13 mouse cellular contexts compared by ENCODE assay signal in the genomic region with DNA sequence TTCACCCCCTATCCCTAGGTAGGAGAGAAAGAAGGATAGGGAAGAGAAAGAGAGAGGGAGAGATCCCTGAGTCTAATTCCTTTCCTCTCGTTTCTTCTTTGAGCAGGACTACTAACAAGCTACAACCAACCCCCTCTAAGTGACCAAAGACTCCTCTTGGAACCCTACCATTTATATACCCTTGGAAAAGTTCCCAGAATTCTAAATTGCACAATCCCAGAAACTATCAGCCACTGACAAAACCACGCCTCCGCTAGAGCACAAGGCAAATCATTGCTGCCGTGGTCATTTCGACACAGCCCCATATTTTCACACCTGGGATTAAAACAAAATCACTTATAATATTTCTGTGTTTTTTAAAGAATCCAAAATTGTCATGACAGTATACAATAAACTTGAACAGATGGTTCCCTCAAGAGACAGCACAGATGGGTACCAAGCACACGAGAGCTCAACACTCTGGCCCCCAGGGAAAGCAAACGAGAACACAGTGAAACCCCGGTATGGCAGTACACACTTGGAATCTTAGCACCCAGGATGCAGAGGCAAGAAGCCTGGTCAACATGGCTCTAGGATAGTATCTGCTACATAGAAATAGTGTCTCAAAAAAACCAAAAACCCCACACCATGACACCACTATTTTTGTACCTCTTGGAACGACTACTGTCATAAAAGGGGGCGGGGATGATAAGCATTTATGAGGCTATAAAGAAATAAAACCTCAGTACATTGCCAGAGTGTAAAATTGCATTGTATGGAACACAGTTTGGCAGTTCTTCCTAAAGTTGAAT.
DNase-seq lines count a peak whose midpoint lies in the region; ATAC-seq lines count a peak whose summit lies in the region.
"Had no signal": no experiment of that assay in that cellular context is flagged by ENCODE, and none has a peak within 500 bp of the region (broad histone marks: within the 10 kb centered on the region; RNA-seq: fewer than 3 reads in every experiment).

No protein-coding gene starts in this region.

- no peak for ATAC-seq in kidney, embryonic 14.5 days (ENCODE audit: low FRiP score, low TSS enrichment)
- ATAC-seq: Patski had no signal

- H3K27ac ChIP-seq in kidney, embryonic 14.5 days (ENCODE audit: low read depth, low read length): no peak overlapping the region
- H3K27ac ChIP-seq: hindbrain, embryonic 14.5 days; limb, embryonic 13.5 days had no signal

- H3K27me3 ChIP-seq in kidney, embryonic 14.5 days (ENCODE audit: control insufficient read depth, insufficient read depth, low read length): no peaks in the 10 kb centered on the region
- H3K27me3 ChIP-seq: limb, embryonic 13.5 days; Patski had no signal

- no peaks in the 10 kb centered on the region for H3K9me3 ChIP-seq in kidney, embryonic 14.5 days (ENCODE audit: control insufficient read depth, low read length)
- H3K9me3 ChIP-seq: limb, embryonic 13.5 days had no signal

- no peaks in the 10 kb centered on the region for H3K36me3 ChIP-seq in kidney, embryonic 14.5 days (ENCODE audit: control insufficient read depth, insufficient read depth, low read length)
- H3K36me3 ChIP-seq: limb, embryonic 13.5 days had no signal

- intact Hi-C loops in left cerebral cortex, postnatal 36 days (cut with DNase I): no loop called here

- H3K4me2 ChIP-seq in kidney, embryonic 14.5 days (replicated peaks; ENCODE audit: low read depth, low read length): no peak overlapping the region
- H3K4me2 ChIP-seq: hindbrain, embryonic 14.5 days; limb, embryonic 13.5 days had no signal

- H3K9ac ChIP-seq in kidney, embryonic 14.5 days (ENCODE audit: low read depth, low read length): no peak overlapping the region
- H3K9ac ChIP-seq: hindbrain, embryonic 14.5 days; limb, embryonic 13.5 days had no signal

- peak; percentile 33 for DNase-seq in adrenal gland, adult 2 months
- DNase-seq in adrenal gland, postnatal 4 days (ENCODE audit: low spot score in 2 of 2): no peak
- peak; percentile 31 for DNase-seq in layer of hippocampus, adult 11-12 months (ENCODE audit: low spot score)
- DNase-seq in layer of hippocampus, postnatal 25 days (ENCODE audit: extremely low spot score in 1 of 2, low spot score in 1 of 2): no peak
- peak; percentile 78 for DNase-seq in adipocyte (ENCODE audit: low spot score)
- DNase-seq in left cerebral cortex, postnatal 36 days (ENCODE audit: low spot score in 2 of 2): peak; percentile 8 to 10
- no peak for DNase-seq in thymus, postnatal 14 days
- DNase-seq: cerebellum, adult 11 months; spleen, adult 18-20 months had no signal

- H3K4me1 ChIP-seq in kidney, embryonic 14.5 days (ENCODE audit: control insufficient read depth, insufficient read depth, low read length): no peaks in the 10 kb centered on the region
- H3K4me1 ChIP-seq: limb, embryonic 13.5 days had no signal

- 46% methylated on average over 10 of the region's 10 CpGs for WGBS in kidney, embryonic 14.5 days

- no peak overlapping the region for H3K4me3 ChIP-seq in kidney, embryonic 14.5 days (ENCODE audit: low read length)
- H3K4me3 ChIP-seq: limb, embryonic 13.5 days had no signal

Comparison
In these comparisons a context has a peak if more than half of its experiments do, and no peak if none do; other contexts are left out.
1. DNase-seq: peak in adrenal gland, adult 2 months (single experiment), layer of hippocampus, adult 11-12 months (single experiment), adipocyte (single experiment) and left cerebral cortex, postnatal 36 days (2 of 2); none in adrenal gland, postnatal 4 days (0 of 2), layer of hippocampus, postnatal 25 days (0 of 2) and thymus, postnatal 14 days (single experiment).